Mouse (Mus musculus) CH12.LX (cell line): ENCODE results near the gene Mtf1. TPM values are rescaled to one million over a fixed set of nuclear protein-coding genes. Genes with fewer than 3 reads are reported as not detected.

Source experiments
- DNase-seq: peaks from one replicate; pipeline ENCODE4 v3.0.0-alpha.2; 2013; ENCODE audit errors: extremely low read depth
- H3K27ac ChIP-seq: 2 replicates; pipeline ENCODE4 v1.5.1; 2012; ENCODE audit warnings: low read depth, mild to moderate bottlenecking, control low read depth, moderate library complexity; ENCODE audit not compliant: insufficient read depth
- H3K27me3 ChIP-seq: replicated peaks from 2 replicates; pipeline ENCODE3; 2012; ENCODE audit warnings: inconsistent platforms
- H3K36me3 ChIP-seq, 2 experiments: replicated peaks in 1 of 2; 2 replicates each; pipeline versions ENCODE3 to v1.6.1; 2012; ENCODE audit warnings: inconsistent platforms in 1 of 2, low read length in 1 of 2, mild to moderate bottlenecking in 1 of 2, mixed read lengths in 1 of 2, moderate library complexity in 1 of 2; ENCODE audit not compliant: control insufficient read depth in 1 of 2, insufficient read depth in 1 of 2
- H3K4me1 ChIP-seq, 2 experiments: 2 replicates each; pipeline ENCODE4 v1.6.1; 2012; ENCODE audit warnings: inconsistent platforms in 1 of 2, moderate library complexity in 1 of 2; ENCODE audit not compliant: insufficient read depth in 2 of 2, control insufficient read depth in 1 of 2
- H3K4me2 ChIP-seq: 2 replicates; pipeline ENCODE4 v1.6.1; 2012; ENCODE audit warnings: low read depth, mild to moderate bottlenecking, control low read depth; ENCODE audit not compliant: poor library complexity, insufficient read depth, severe bottlenecking
- H3K4me3 ChIP-seq, 3 experiments: fragments of 150-350 bp in 1 of 3; sonication (generic) in 1 of 3; replicated peaks in 1 of 3; 2 replicates each; pipeline versions ENCODE3 to v1.5.1; 2011 to 2012; ENCODE audit warnings: low read depth in 2 of 3, low read length in 2 of 3, mild to moderate bottlenecking in 2 of 3, moderate library complexity in 2 of 3, control low read depth in 1 of 3, improper control_type of control experiment in 1 of 3, inconsistent platforms in 1 of 3, mixed read lengths in 1 of 3; ENCODE audit not compliant: poor library complexity in 1 of 3
- H3K79me2 ChIP-seq: replicated peaks from 2 replicates; pipeline ENCODE4 v1.6.1; 2012; ENCODE audit warnings: mild to moderate bottlenecking, moderate library complexity; ENCODE audit not compliant: control insufficient read depth, poor library complexity, insufficient read depth, severe bottlenecking; ENCODE audit errors: extremely low read depth
- H3K9ac ChIP-seq: 2 replicates; pipeline ENCODE4 v1.6.1; 2012; ENCODE audit warnings: low read depth, mild to moderate bottlenecking, control low read depth, moderate library complexity; ENCODE audit not compliant: insufficient read depth
- H3K9me3 ChIP-seq: replicated peaks from 2 replicates; pipeline ENCODE3; 2012; ENCODE audit warnings: low read length, inconsistent platforms, mixed read lengths
- BHLHE40 ChIP-seq: IDR thresholded peaks from 2 replicates; pipeline ENCODE4 v1.6.1; 2011; ENCODE audit warnings: mild to moderate bottlenecking, low read depth, low read length, improper control_type of control experiment
- CTCF ChIP-seq, 2 experiments: IDR thresholded peaks in 1 of 2; conservative IDR thresholded peaks in 1 of 2; 2 replicates each; pipeline ENCODE4 v1.5.1; 2011 to 2012; ENCODE audit warnings: low read depth in 2 of 2, low read length in 2 of 2, improper control_type of control experiment in 1 of 2, inconsistent platforms in 1 of 2, mild to moderate bottlenecking in 1 of 2, moderate library complexity in 1 of 2
- E2F4 ChIP-seq: IDR thresholded peaks from 2 replicates; pipeline ENCODE4 v1.6.1; 2011; ENCODE audit warnings: low read depth, low read length, improper control_type of control experiment; ENCODE audit not compliant: insufficient replicate concordance
- ETS1 ChIP-seq: conservative IDR thresholded peaks from 2 replicates; pipeline ENCODE4 v1.6.1; 2012; ENCODE audit warnings: low read depth, mild to moderate bottlenecking, inconsistent platforms, low read length, improper control_type of control experiment, moderate library complexity
- GABPA ChIP-seq: IDR thresholded peaks from 2 replicates; pipeline ENCODE4 v1.6.1; 2012; ENCODE audit warnings: low read depth, low read length, improper control_type of control experiment, inconsistent platforms; ENCODE audit not compliant: insufficient replicate concordance
- HCFC1 ChIP-seq: IDR thresholded peaks from 2 replicates; pipeline ENCODE4 v1.6.1; 2012; ENCODE audit warnings: low read depth, mild to moderate bottlenecking, inconsistent platforms, low read length, improper control_type of control experiment
- JUN ChIP-seq: IDR thresholded peaks from 2 replicates; pipeline ENCODE4 v1.6.1; 2011; ENCODE audit warnings: low read depth, mild to moderate bottlenecking, low read length, improper control_type of control experiment, moderate library complexity; ENCODE audit not compliant: insufficient read depth
- MAZ ChIP-seq: IDR thresholded peaks from 2 replicates; pipeline ENCODE4 v1.6.1; 2012; ENCODE audit warnings: low read depth, mild to moderate bottlenecking, inconsistent platforms, low read length, improper control_type of control experiment, moderate library complexity
- MXI1 ChIP-seq: IDR thresholded peaks from 2 replicates; pipeline ENCODE4 v1.6.1; 2011; ENCODE audit warnings: mild to moderate bottlenecking, low read depth, low read length, improper control_type of control experiment
- MYC ChIP-seq: IDR thresholded peaks from 2 replicates; pipeline ENCODE4 v1.6.1; 2011; ENCODE audit warnings: low read depth, mild to moderate bottlenecking, improper control_type of control experiment, low read length
- PAX5 ChIP-seq: IDR thresholded peaks from 2 replicates; pipeline ENCODE4 v1.6.1; 2012; ENCODE audit warnings: low read length, inconsistent platforms, mixed read lengths
- POLR2A ChIP-seq: IDR thresholded peaks from 2 replicates; pipeline ENCODE4 v1.6.1; 2011; ENCODE audit warnings: low read depth, mild to moderate bottlenecking, improper control_type of control experiment, low read length
- POLR2AphosphoS2 ChIP-seq: IDR thresholded peaks from 2 replicates; pipeline ENCODE4 v1.6.1; 2011; ENCODE audit warnings: low read depth, low read length, improper control_type of control experiment
- RCOR1 ChIP-seq: conservative IDR thresholded peaks from 2 replicates; pipeline ENCODE4 v1.6.1; 2012; ENCODE audit warnings: low read depth, mild to moderate bottlenecking, inconsistent platforms, low read length, improper control_type of control experiment
- SMC3 ChIP-seq: IDR thresholded peaks from 2 replicates; pipeline ENCODE4 v1.6.1; 2011; ENCODE audit warnings: low read depth, low read length, improper control_type of control experiment
- TCF12 ChIP-seq: IDR thresholded peaks from 2 replicates; pipeline ENCODE4 v1.6.1; 2014; ENCODE audit warnings: low read depth, mild to moderate bottlenecking, inconsistent platforms, low read length, improper control_type of control experiment
- ZC3H11A ChIP-seq: IDR thresholded peaks from 2 replicates; pipeline ENCODE4 v1.6.1; 2012; ENCODE audit warnings: low read depth, mild to moderate bottlenecking, inconsistent platforms, low read length, improper control_type of control experiment
- ZMIZ1 ChIP-seq: IDR thresholded peaks from 2 replicates; pipeline ENCODE4 v1.6.1; 2012; ENCODE audit warnings: low read depth, mild to moderate bottlenecking, inconsistent platforms, low read length, improper control_type of control experiment
- ZNF384 ChIP-seq: IDR thresholded peaks from 2 replicates; pipeline ENCODE4 v1.6.1; 2012; ENCODE audit warnings: low read depth, low read length, improper control_type of control experiment, inconsistent platforms
- dilution Hi-C: fragments of 300-500 bp; cut with MboI; formaldehyde crosslinking; loops from 2 replicates; pipeline ENCODE4 v1.14.3; 2020; ENCODE audit warnings: low sequenced_read_pairs; ENCODE audit not compliant: extremely low pct_unique_long_range_greater_than_20kb, extremely low pct_ligation_motif_present
- in situ Hi-C: fragments of 300-500 bp; cut with MboI; formaldehyde crosslinking; loops from 3 replicates; pipeline ENCODE4 v1.14.3; 2019; ENCODE audit warnings: low sequenced_read_pairs, low pct_ligation_motif_present, low pct_unique_long_range_greater_than_20kb, mixed read lengths
- polyA plus RNA-seq: library from polyadenylated mRNA; unstranded; fragments of >175 nt; gene quantifications from 2 replicates; pipeline ENCODE4 v1.2.1, GENCODE M21; 2012; ENCODE audit warnings: low read depth; ENCODE audit not compliant: insufficient read length
- total RNA-seq, 2 experiments: library from RNA; depleted of rRNA; stranded (reverse); fragments of 300-350 nt in 1 of 2; fragments of >200 nt in 1 of 2; gene quantifications; 2 replicates each; pipeline ENCODE4 v1.2.3; 2012 to 2014

Gene Mtf1
- total and polyA plus RNA-seq, 3 experiments: 6.8 to 19.8 (median 9.8) TPM

- H3K79me2 ChIP-seq: no peaks in the 10 kb centered on the region
- no peaks in the 10 kb centered on the region for H3K36me3 ChIP-seq
- no peak within 1 kb of the TSS for H3K4me3 ChIP-seq
- H3K9me3 ChIP-seq: peaks cover 10% of the 10 kb centered on the region
- no peak within 1 kb of the TSS for H3K27ac ChIP-seq
- DNase-seq: no peak
- in situ Hi-C loops (no loop called here), dilution Hi-C loops (no loop called here)
- peaks cover 45% of the 10 kb centered on the region for H3K27me3 ChIP-seq
- TF ChIP-seq ZMIZ1: no peak
- TF ChIP-seq SMC3: no peak
- no peak for TF ChIP-seq MXI1
- no peak for TF ChIP-seq MAZ
- TF ChIP-seq HCFC1: no peak
- TF ChIP-seq BHLHE40: no peak
- TF ChIP-seq MYC: no peak
- TF ChIP-seq JUN: no peak
- no peak for TF ChIP-seq ZNF384
- no peak for TF ChIP-seq CTCF (conservative IDR thresholded peaks at IDR 0.05 in 1 of 2, IDR thresholded peaks at IDR 0.05 in 1 of 2; ENCODE audit: low read depth in 2 of 2, low read length in 2 of 2)
- no peak for TF ChIP-seq TCF12
- TF ChIP-seq, all 38 proteins: peak for 0
- Histone ChIP-seq H3K4me2 (no peak within 1 kb of the TSS), H3K4me1 (no peaks in the 10 kb centered on the region), H3K9ac (no peak within 1 kb of the TSS)
Measured at GRCm38 (mm10) chr4:124880599-124880998, 78.7 kb downstream of the Mtf1 start, which contains the start of gene Epha10. TSS of gene Epha10 (plus strand) at chr4:124880899.

DNA sequence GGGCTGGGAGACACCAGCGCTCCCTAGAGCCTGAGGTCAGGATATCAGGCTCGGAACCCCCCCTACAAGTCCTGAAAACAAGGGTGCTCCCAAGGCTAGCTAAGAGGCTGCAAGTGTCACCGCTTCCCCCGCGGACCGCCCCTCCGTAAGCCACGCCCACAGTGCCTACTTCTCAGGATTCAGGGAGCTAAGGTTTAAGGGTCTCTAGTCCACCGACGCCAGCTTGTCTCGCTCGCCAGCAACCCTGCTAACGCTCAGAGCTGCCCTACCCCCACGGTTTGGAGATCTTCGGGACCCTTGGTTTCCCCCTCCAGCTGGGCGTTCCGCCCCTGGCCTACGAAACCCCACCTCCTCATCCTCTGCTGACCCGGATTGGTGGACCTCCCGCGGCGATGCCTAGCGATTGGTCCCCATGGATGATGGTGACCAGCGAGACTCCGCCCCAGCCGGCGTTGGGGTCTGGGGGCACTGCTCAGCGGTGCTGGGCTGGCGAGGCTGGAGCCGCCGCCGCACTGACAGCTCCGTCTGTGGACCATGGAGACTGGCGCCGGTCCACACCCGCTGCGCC, 79.5 kb downstream of the Mtf1 start:
- TF ChIP-seq ZMIZ1: no peak
- TF ChIP-seq TCF12: no peak
- Histone ChIP-seq H3K9me3 (peaks cover 10% of the 10 kb centered on the region), H3K36me3 (no peaks in the 10 kb centered on the region), H3K79me2 (no peaks in the 10 kb centered on the region), H3K4me2 (no peak overlapping the region), H3K27me3 (peaks cover 52% of the 10 kb centered on the region), H3K9ac (no peak overlapping the region), H3K4me1 (peaks cover 0 to under 1% of the 10 kb centered on the region in 2 experiments; a peak in 1 of 4 replicates), H3K4me3 (no peak overlapping the region), H3K27ac (no peak overlapping the region)
- in situ Hi-C loops: no loop called here
- dilution Hi-C loops: no loop called here
- DNase-seq: no peak

DNA sequence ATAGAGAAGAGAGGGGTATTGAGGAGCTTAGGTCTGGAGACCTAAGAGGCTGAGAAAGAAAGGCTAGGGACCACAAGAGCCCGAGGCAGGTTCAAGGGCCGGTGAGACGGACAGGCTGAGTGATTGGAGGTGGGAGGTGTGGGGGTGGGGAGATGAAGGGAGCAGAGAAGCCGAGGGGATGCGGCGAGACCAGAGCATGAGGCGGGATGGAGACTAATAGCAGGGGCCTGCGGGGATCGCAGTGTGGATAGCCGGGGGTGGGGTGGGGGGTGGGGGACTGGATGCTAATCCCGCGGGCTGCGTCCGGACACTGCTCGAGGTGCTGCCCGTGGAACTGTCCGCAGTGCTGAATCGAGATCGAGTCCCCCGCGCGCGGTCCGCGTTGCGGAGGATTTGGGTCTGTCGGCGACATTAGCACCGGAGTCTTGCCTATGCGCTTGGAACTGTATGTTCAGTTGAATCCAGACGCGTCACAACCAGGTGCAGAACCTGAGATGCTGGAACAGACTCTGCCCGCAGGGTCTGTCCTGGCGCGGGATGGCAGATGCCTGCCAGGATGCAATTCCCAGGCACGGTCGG, 80.3 kb downstream of the Mtf1 start:
- TF ChIP-seq GABPA (no peak), PAX5 (no peak), ETS1 (no peak), ZC3H11A (no peak), E2F4 (no peak), POLR2A (no peak), RCOR1 (no peak), POLR2AphosphoS2 (no peak)
- TF ChIP-seq, all 38 proteins: peak for 0
- Histone ChIP-seq H3K9me3 (peaks cover 10% of the 10 kb centered on the region), H3K36me3 (no peaks in the 10 kb centered on the region), H3K4me1 (peaks cover 0 to 3% of the 10 kb centered on the region in 2 experiments; a peak in 1 of 4 replicates), H3K9ac (no peak overlapping the region), H3K4me2 (no peak overlapping the region), H3K27me3 (peaks cover 56% of the 10 kb centered on the region), H3K79me2 (no peaks in the 10 kb centered on the region), H3K27ac (no peak overlapping the region), H3K4me3 (no peak overlapping the region)
- dilution Hi-C loops (no loop called here), in situ Hi-C loops (no loop called here)
- DNase-seq: no peak
